Mouse (Mus musculus): Measurements from ENCODE around the gene Hspg2. TPM values are rescaled to one million over a fixed set of nuclear protein-coding genes. Genes with fewer than 3 reads are reported as not detected.
A peak's percentile ranks its signal among the peaks of the same experiment; 100 is the strongest.

The Hspg2 gene
- polyA plus RNA-seq, 1 experiment: 32.5 TPM

GRCm38 (mm10) chr4:137453234-137453767, 15.3 kb upstream of the Hspg2 start, which contains the start of gene 1700013G24Rik:
TSS of gene 1700013G24Rik (plus strand) at chr4:137453284.
- H3K27ac ChIP-seq (replicated peaks; ENCODE audit: low read depth, low read length): no peak within 1 kb of the TSS
- peaks cover 2% of the 10 kb centered on the region for H3K4me1 ChIP-seq (ENCODE audit: control insufficient read depth, insufficient read depth, insufficient read length, low read length)
- H3K4me3 ChIP-seq (ENCODE audit: insufficient read depth, low read depth, low read length): no peak within 1 kb of the TSS

DNA sequence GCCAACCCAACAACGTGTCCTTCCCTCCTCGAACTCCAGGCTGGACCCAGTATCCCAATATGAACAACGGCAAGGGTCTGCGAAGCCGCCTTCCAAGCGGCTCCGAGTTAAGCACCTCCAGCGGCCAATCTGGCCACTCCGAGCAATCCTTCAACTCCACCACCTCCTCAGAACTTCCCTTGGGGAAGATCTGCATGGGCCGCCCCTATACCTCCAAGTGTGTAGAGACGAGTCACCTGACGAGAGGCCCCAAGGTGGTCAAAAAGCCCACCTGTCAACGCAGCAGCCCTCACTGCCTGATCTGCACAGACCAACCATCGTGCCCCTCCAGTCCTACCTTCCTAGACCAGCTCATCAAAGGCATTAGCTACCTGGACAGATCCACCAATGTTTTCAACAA, 14.0 kb upstream of the Hspg2 start:
- H3K4me3 ChIP-seq (ENCODE audit: insufficient read depth, low read depth, low read length): no peak overlapping the region
- peaks cover 5% of the 10 kb centered on the region; the same call in 1 of the 2 replicates for H3K4me1 ChIP-seq (ENCODE audit: control insufficient read depth, insufficient read depth, insufficient read length, low read length)
- H3K27ac ChIP-seq (replicated peaks; ENCODE audit: low read depth, low read length): no peak overlapping the region

- H3K27ac ChIP-seq (replicated peaks; ENCODE audit: low read depth, low read length): peak overlapping the region; percentile 59
- no peak overlapping the region for H3K4me3 ChIP-seq (ENCODE audit: insufficient read depth, low read depth, low read length)
- peaks cover 11% of the 10 kb centered on the region for H3K4me1 ChIP-seq (ENCODE audit: control insufficient read depth, insufficient read depth, insufficient read length, low read length)
Measured at GRCm38 (mm10) chr4:137456581-137456980, 12.0 kb upstream of the Hspg2 start.

GRCm38 (mm10) chr4:137457292-137457691, 11.3 kb upstream of the Hspg2 start:
- Histone ChIP-seq H3K4me3 (ENCODE audit: insufficient read depth, low read depth, low read length) (no peak overlapping the region), H3K4me1 (ENCODE audit: control insufficient read depth, insufficient read depth, insufficient read length, low read length) (peaks cover 12% of the 10 kb centered on the region), H3K27ac (replicated peaks; ENCODE audit: low read depth, low read length) (0 out of 2 replicates have a peak overlapping the region, but pooled peaks have one; percentile 23)

- no peak overlapping the region for H3K27ac ChIP-seq (replicated peaks; ENCODE audit: low read depth, low read length)
- no peak overlapping the region for H3K4me3 ChIP-seq (ENCODE audit: insufficient read depth, low read depth, low read length)
- H3K4me1 ChIP-seq (ENCODE audit: control insufficient read depth, insufficient read depth, insufficient read length, low read length): peaks cover 12% of the 10 kb centered on the region
Measured at GRCm38 (mm10) chr4:137458310-137458709, 10.3 kb upstream of the Hspg2 start.

DNA sequence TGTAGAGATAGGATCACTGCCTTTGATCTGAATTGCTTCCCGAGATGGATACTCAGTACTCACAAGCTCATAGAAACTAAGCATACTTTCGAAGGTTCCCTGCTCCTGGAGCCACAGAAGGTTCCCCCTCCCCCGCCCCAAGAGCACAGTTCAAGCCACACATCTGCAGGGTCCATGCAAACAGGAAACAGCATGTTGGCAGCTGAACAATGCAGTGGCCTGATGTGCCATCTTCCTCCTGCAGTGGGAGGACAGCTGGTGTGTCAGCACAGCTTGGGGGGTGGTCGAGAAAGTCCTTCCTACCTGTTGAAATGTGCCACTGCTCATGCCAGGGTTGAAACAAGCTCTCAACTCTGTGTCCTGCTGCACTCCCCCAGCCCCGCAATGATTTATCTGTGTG, 9.7 kb upstream of the Hspg2 start:
- Histone ChIP-seq H3K4me1 (ENCODE audit: control insufficient read depth, insufficient read depth, insufficient read length, low read length) (peaks cover 12% of the 10 kb centered on the region), H3K4me3 (ENCODE audit: insufficient read depth, low read depth, low read length) (no peak overlapping the region), H3K27ac (replicated peaks; ENCODE audit: low read depth, low read length) (no peak overlapping the region)

DNA sequence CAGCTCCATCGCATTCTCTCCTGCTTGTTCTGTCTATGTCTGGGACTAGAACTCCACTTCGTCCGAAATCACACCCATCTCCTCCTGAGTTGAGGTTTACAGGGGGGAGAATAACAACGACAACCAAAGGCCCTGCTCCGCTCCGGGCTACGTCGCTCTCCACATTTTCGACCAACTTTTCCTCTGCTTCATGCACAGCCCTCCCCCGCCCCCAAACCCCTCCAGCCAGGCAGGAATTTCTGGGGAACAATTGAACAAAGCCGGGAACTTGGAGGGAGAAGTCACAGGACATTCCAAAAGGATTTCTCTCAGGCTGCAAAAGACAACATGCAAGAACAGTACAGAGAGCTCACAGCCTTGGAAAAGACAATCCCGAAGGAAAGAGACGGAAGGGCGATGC, 7.9 kb upstream of the Hspg2 start:
- peaks cover 22% of the 10 kb centered on the region for H3K4me1 ChIP-seq (ENCODE audit: control insufficient read depth, insufficient read depth, insufficient read length, low read length)
- H3K27ac ChIP-seq (replicated peaks; ENCODE audit: low read depth, low read length): peak overlapping the region; percentile 86

GRCm38 (mm10) chr4:137461217-137461616, 7.4 kb upstream of the Hspg2 start:
- no peak overlapping the region for H3K4me3 ChIP-seq (ENCODE audit: insufficient read depth, low read depth, low read length)
- peak overlapping the region; percentile 60 for H3K27ac ChIP-seq (replicated peaks; ENCODE audit: low read depth, low read length)
- peaks cover 22% of the 10 kb centered on the region for H3K4me1 ChIP-seq (ENCODE audit: control insufficient read depth, insufficient read depth, insufficient read length, low read length)

More for the DNA sequence above, 7.9 kb upstream of the Hspg2 start:
- H3K4me3 ChIP-seq (ENCODE audit: insufficient read depth, low read depth, low read length): no peak overlapping the region

GRCm38 (mm10) chr4:137461981-137462690, 6.4 kb upstream of the Hspg2 start:
- H3K27ac ChIP-seq (replicated peaks; ENCODE audit: low read depth, low read length): no peak overlapping the region
- peaks cover 26% of the 10 kb centered on the region for H3K4me1 ChIP-seq (ENCODE audit: control insufficient read depth, insufficient read depth, insufficient read length, low read length)
- H3K4me3 ChIP-seq (ENCODE audit: insufficient read depth, low read depth, low read length): no peak overlapping the region

GRCm38 (mm10) chr4:137465125-137465787, 3.3 kb upstream of the Hspg2 start:
- H3K4me1 ChIP-seq (ENCODE audit: control insufficient read depth, insufficient read depth, insufficient read length, low read length): peaks cover 23% of the 10 kb centered on the region
- peak overlapping the region; percentile 96 for H3K27ac ChIP-seq (replicated peaks; ENCODE audit: low read depth, low read length)
- no peak overlapping the region for H3K4me3 ChIP-seq (ENCODE audit: insufficient read depth, low read depth, low read length)

- no peak overlapping the region for H3K4me3 ChIP-seq (ENCODE audit: insufficient read depth, low read depth, low read length)
- peak overlapping the region; percentile 67 for H3K27ac ChIP-seq (replicated peaks; ENCODE audit: low read depth, low read length)
- peaks cover 16% of the 10 kb centered on the region for H3K4me1 ChIP-seq (ENCODE audit: control insufficient read depth, insufficient read depth, insufficient read length, low read length)
Measured at GRCm38 (mm10) chr4:137466991-137467390, 1.6 kb upstream of the Hspg2 start.

DNA sequence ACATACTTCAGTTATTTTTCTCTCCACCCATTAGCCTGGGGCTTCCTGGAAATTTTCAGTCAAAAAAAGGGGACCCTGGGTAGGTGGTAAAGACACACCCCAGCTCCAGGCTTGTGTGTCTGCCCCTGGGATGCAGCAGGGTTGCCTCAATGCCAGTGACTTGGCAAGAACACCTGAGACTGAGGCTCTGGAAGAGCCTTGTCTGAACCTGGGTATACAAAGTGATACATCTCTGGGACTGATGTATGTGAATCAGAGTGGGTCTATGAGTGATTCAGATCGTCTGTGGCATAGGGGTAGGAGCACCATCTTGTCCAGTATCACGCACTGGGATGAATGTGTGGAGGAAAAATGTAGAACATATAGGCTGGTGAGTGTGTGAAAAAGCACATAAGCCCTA, 1.0 kb upstream of the Hspg2 start:
- peak overlapping the region; percentile 67; the same call in 1 of the 2 replicates for H3K27ac ChIP-seq (replicated peaks; ENCODE audit: low read depth, low read length)
- H3K4me1 ChIP-seq (ENCODE audit: control insufficient read depth, insufficient read depth, insufficient read length, low read length): peaks cover 16% of the 10 kb centered on the region
- H3K4me3 ChIP-seq (ENCODE audit: insufficient read depth, low read depth, low read length): no peak overlapping the region

GRCm38 (mm10) chr4:137469081-137469844, 694 bp downstream of the Hspg2 start:
- Histone ChIP-seq H3K4me3 (ENCODE audit: insufficient read depth, low read depth, low read length) (peak overlapping the region; percentile 92), H3K27ac (replicated peaks; ENCODE audit: low read depth, low read length) (peak overlapping the region; percentile 97), H3K4me1 (ENCODE audit: control insufficient read depth, insufficient read depth, insufficient read length, low read length) (peaks cover 23% of the 10 kb centered on the region)

- Histone ChIP-seq H3K27ac (replicated peaks; ENCODE audit: low read depth, low read length) (peak overlapping the region; percentile 97), H3K4me3 (ENCODE audit: insufficient read depth, low read depth, low read length) (peak overlapping the region; percentile 92), H3K4me1 (ENCODE audit: control insufficient read depth, insufficient read depth, insufficient read length, low read length) (peaks cover 22% of the 10 kb centered on the region)
Measured at GRCm38 (mm10) chr4:137469845-137470692, 1.5 kb downstream of the Hspg2 start.
